Mouse (Mus musculus) embryo, embryonic 11.5 days (tissue): Measurements from ENCODE around the gene Ncoa1.
"Not testable (repeated sequence)": the region's sequence is repeated elsewhere in the genome, so short reads cannot be mapped to it uniquely, and the experiment has no call there.

ENCODE experiments used
- DNase-seq: peaks from one replicate; pipeline ENCODE4 v3.0.0-alpha.2; 2012; ENCODE audit warnings: low read depth, low spot score

Gene Ncoa1

DNA sequence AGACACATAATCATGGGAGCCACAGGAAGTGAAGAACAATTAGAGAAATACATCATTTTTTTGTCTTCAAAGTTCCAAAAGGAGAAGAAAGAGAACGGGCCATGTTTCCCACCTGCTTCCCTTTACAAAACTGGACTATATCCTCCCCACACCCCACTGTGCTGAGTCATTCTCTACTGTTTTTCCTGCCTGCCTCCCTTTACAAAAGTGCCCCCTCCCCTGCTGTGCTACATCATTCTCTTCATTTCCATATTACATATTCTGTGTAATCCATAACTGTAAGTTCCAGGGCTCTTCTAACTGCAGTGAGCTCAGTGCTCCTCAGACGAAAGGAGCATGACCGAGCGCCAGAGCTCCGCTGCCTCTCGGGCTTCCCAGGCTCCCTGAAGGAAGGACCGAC is 80.8 kb downstream of the Ncoa1 start:
- no peak for DNase-seq

GRCm38 (mm10) chr12:4392590-4392989 is 84.4 kb downstream of the Ncoa1 start:
- DNase-seq: no peak

GRCm38 (mm10) chr12:4392074-4392473 is 84.9 kb downstream of the Ncoa1 start:
- DNase-seq: no peak

GRCm38 (mm10) chr12:4391256-4391655 is 85.7 kb downstream of the Ncoa1 start:
- DNase-seq: no peak

DNA sequence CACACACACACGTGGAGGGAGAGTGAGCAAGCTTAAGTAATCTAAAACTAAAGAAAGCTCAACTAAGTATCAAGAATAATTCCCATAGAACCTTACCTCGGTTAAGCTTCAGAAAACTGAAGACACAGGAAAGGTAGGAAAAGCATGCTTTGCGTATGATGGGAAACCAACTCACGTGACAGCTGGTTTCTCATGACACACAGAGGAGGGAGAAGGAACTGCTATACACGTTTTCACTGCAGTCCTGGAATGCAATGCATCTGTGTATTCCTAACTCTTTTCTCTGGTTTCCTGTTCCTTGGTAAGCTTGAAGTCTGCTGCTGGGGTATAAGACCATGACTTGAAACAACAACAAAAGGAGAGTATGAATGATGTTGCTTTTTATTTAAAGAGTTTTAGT is 86.3 kb downstream of the Ncoa1 start:
- no peak for DNase-seq

GRCm38 (mm10) chr12:4386077-4386719 is 90.8 kb downstream of the Ncoa1 start:
- no peak for DNase-seq

DNA sequence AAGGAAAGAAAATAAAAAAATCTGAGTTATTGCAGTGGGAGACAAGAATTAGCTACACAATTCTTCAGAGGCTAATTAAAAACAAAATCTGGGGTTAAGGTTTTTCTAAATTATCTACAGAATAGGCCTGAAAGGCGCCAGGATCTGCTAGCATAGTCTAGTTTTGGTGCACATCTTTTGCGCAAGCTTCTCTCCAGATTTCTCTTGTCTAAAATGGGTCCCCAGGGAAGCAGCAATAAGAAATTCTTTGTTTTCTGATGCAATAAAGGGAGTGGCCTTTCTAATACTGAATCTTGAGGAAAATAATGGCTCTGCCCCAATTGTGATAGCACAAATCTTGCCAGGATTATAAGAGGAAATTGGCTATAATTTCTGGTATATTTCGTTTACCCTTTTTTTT is 93.9 kb downstream of the Ncoa1 start:
- no peak for DNase-seq

GRCm38 (mm10) chr12:4379298-4379957 is 97.6 kb downstream of the Ncoa1 start:
- no peak for DNase-seq

DNA sequence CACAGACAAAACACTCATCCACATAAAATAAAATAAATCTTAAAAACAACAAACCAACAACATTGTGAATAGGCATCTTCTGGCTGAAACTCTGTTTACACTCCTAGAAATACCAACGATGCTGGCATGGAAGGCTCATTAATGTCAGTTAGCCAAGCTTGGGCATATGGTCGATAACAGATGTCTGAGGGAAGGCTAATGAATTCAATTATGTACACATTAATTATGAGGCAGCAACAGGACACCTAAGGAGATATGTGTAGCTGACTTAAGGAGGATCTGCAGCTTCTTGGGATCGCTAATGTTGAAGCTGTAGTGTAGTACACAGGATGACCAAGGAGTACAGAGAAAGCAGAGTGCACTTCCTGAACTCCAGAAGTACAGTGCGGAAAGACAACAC is 100.5 kb downstream of the Ncoa1 start:
- DNase-seq: no peak

DNA sequence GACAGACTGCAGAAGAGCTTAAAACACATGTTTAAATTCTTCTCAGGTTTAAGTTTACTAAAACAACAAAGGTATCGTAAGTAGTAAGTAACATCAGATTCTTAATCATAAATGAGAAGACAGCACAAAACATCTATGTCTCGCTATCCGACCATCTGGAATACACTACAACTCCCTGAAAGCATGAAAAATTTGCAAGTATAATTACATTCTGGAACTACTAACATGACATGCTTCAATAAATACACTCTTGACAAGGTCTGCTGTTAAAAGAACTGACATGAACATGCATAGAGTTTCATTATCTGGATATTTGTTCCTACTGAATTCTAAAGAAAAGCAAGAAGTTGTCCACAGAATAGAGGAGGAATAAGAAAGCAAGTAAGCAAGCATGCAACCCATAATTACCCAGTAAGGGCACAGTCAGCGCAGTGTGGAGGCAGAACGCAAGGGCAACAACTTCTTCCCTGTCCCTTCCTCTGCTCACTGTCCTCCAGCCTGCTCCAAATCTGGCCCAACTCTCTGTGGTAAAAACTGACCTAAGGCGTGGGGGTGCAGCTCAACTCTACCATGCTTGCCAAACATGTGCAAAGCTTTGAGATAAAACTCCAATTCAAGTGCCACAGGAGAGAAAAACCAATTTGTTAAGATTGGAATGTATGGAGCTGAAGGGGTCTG is 102.0 kb downstream of the Ncoa1 start:
- no peak for DNase-seq

DNA sequence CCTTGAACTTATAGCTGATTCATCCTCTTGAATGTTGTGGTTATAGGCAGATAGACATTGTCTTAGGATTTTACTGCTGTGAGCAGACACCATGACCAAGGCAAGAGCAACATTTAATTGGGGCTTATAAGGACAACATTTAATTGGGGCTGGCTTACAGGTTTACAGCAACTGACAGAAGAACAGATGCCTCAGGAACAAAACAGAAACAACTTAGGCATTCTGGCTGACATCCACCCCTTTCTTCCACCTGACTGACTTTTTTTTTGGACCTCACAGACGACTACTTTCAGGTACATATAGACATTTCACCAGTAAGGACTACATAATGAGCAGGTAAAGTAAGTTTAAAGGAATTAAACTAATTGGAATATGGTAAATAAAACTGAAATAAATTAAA is 105.6 kb downstream of the Ncoa1 start:
- DNase-seq: no peak

DNA sequence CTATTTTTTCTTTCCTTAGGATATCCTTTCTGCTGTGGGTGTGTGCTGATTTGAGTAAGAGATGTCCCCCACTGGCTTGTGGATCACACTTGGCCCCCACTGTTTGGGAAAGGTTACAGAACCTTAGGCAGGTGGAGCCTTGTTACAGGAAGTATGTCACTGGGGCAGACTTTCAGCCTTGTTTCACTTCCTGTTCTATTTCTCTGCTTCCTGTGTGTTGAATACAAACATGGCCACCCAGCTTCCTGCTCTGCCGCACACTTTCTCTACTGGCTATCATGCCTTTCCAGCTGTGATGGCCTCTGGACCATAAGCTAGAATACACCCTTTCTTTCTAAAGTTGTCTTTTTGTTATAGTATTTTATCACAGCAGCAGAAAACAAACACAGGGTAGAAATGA is 111.0 kb downstream of the Ncoa1 start:
- DNase-seq: no peak

DNA sequence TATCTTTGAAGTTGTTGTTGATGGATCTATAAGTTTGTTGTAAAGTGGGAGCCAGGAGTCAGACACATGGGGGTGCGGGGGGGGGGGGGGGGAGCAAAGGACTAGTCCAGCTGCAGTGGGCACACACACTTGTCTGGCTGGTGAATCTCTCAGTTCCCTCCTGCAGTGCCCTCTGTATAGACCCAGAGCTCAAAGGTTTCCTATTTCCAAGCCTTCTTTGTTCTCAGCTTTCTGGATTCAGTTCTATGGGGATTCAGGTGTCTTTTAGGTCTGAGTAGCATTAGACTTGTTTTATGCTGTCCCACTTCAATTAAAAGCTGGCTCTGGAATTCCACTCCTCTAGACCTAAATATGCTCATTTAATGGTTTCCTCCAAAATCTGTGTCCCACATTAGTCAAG is 117.5 kb downstream of the Ncoa1 start:
- DNase-seq: no peak

DNA sequence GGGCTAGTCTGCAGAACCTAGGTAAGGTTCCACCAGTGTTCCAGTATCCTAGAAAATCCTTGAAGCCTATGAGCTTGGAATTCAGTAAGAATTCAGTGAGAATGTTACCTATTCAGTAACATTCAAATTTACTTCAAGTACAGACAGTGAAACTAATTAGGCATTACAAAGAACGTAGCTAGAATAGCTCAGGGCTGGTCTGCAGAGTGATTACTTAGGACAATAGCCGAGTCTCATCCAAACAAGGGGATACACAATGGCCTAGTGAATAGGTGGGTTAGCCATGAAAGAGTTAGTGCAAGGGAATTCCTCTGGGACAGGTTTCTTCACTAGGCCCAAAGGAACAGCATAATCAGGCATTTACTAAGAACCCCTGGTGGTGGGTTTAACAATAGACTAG is 118.3 kb downstream of the Ncoa1 start:
- not testable (repeated sequence) for DNase-seq

DNA sequence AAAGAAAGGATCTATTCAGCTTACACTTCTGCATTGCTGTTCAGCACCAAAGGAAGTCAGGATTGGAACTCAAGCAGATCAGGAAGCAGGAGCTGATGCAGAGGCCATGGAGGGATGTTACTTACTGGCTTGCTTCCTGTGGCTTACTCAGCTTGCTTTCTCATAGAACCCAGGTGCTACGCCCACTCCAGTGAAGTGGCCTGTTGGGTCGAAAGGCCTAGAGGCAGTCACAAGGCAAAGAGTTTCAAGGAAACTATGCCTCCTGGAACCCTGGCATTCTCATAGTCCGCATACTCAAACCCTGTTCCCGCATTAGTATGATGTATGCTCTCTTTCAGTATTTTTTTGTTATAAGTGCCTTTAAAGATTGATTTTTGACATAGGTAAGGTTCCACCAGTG is 118.9 kb downstream of the Ncoa1 start:
- DNase-seq: no peak

- DNase-seq: no peak
Observed at GRCm38 (mm10) chr12:4356834-4357445, 120.0 kb downstream of the Ncoa1 start.

DNA sequence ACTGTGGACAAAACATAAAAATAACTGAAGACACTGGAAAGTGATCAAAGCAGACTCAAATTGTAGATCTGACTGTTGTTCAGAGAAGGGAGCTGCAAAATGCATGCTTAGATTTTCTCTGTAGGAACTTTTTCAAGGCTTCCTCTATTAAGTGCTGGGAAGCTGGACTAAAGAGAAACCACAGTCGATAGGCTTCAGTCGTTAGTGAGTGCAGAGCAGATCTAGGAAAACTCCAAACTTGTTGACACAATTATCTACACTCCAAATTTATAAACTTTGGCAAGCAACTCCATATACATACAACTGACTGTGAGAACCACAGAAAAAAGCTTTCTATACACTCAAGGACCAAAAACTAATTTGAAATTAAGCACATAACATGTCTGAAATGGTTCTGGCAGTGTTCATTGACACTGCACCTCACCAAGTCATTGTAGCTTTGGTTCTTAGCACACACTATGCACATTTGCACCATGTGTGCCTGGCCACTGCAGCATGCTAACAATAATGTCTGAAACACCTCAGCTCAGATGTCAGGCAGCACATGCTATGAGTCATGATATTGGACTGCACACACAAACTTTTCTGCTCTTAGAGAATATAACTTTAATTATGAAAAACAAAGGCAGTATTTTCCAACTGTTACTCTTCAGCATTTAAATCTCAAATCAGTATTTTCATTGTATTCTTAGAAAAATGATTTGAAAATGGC is 121.8 kb downstream of the Ncoa1 start:
- no peak for DNase-seq

DNA sequence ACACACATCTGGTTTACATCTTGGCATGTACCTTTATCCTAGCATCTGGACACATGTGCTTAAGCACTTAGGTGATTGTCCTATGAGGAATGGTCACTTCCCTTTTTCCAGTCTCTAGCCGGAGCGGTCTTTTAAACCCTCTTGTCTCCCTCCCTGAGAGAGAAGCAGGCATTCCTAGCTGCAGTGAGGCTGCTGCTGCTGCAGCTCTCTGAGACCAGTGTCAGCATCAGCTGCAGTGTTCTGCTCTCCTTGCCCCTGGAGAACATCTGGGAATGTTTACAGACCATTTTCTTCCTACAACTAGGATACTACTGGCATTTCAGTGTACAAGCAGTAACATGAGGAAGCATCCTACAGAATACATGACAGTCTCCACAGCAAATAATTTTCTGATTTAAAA is 133.8 kb downstream of the Ncoa1 start:
- DNase-seq: no peak

DNA sequence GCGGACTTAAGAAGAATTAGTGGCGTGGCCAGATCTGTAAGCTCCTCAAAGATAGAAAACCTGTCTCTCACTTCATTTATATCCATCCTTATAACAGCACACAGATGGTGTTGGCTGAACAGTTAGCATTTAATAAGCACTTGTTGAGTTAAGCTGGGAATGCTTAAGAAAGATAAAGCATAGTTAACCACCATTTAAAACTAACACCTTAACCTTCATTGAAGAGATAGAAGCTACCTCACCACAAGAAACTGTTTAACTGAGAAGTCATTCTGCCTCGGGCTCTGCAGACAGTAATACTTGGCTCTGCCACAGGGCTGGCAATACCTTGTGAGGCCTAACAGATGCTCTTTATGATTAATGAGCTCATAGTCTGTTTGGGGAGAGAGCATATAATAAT is 134.9 kb downstream of the Ncoa1 start:
- DNase-seq: no peak

GRCm38 (mm10) chr12:4340325-4340924 is 136.6 kb downstream of the Ncoa1 start:
- no peak for DNase-seq

- no peak for DNase-seq
Observed at GRCm38 (mm10) chr12:4323604-4324003, 153.4 kb downstream of the Ncoa1 start.

- DNase-seq: no peak
Observed at GRCm38 (mm10) chr12:4322227-4322626, 154.8 kb downstream of the Ncoa1 start.
